Mouse (Mus musculus): ENCODE measurements around the gene Polr2l. TPM values are rescaled to one million over a fixed set of nuclear protein-coding genes. Genes with fewer than 3 reads are reported as not detected.

Polr2l gene
- polyA plus RNA-seq, 1 experiment from 2014 or later: 95.7 TPM

- H3K36me3 ChIP-seq (replicated peaks): peaks cover 39% of the 10 kb centered on the region
- peaks cover 8% of the 10 kb centered on the region for H3K27me3 ChIP-seq (ENCODE audit: poor library complexity, severe bottlenecking)
- peak overlapping the region; percentile 55; the same call in 1 of the 2 replicates for H3K4me3 ChIP-seq
- WGBS: 73% methylated on average over 9 of the region's 9 CpGs
- H3K4me1 ChIP-seq: peaks cover 54% of the 10 kb centered on the region
- H3K9me3 ChIP-seq: no peaks in the 10 kb centered on the region
- H3K27ac ChIP-seq: no peak overlapping the region
- DNase-seq (ENCODE audit: extremely low spot score, low spot score): no peak
Measured at GRCm38 (mm10) chr7:141429840-141430584, 44.9 kb downstream of the Polr2l start.

- DNase-seq (ENCODE audit: extremely low spot score, low spot score): peak; percentile 70
Measured at GRCm38 (mm10) chr7:141429310-141429709, 45.6 kb downstream of the Polr2l start, which contains the start of gene Cend1. Gene Cend1, minus strand, starts transcription at chr7:141429491.

GRCm38 (mm10) chr7:141428701-141429100 is 46.2 kb downstream of the Polr2l start:
- DNase-seq (ENCODE audit: extremely low spot score, low spot score): no peak
- H3K27ac ChIP-seq: peak overlapping the region; percentile 68

More at GRCm38 (mm10) chr7:141429310-141429709, 45.6 kb downstream of the Polr2l start, which contains the start of gene Cend1:
- Histone ChIP-seq H3K27me3 (ENCODE audit: poor library complexity, severe bottlenecking) (peaks cover 8% of the 10 kb centered on the region), H3K36me3 (replicated peaks) (peaks cover 39% of the 10 kb centered on the region), H3K27ac (peak within 1 kb of the TSS; percentile 68), H3K4me1 (peaks cover 47% of the 10 kb centered on the region), H3K4me3 (peak within 1 kb of the TSS; percentile 55), H3K9me3 (no peaks in the 10 kb centered on the region)
- WGBS: 4% methylated on average over 19 of the region's 19 CpGs

GRCm38 (mm10) chr7:141426948-141427730 is 47.8 kb downstream of the Polr2l start:
- Histone ChIP-seq H3K4me3 (no peak overlapping the region), H3K27me3 (ENCODE audit: poor library complexity, severe bottlenecking) (peaks cover 8% of the 10 kb centered on the region), H3K36me3 (replicated peaks) (peaks cover 19% of the 10 kb centered on the region), H3K27ac (no peak overlapping the region), H3K9me3 (no peaks in the 10 kb centered on the region), H3K4me1 (peaks cover 30% of the 10 kb centered on the region)
- 89% methylated on average over 12 of the region's 12 CpGs for WGBS
- DNase-seq (ENCODE audit: extremely low spot score, low spot score): no peak

More at GRCm38 (mm10) chr7:141428701-141429100, 46.2 kb downstream of the Polr2l start:
- Histone ChIP-seq H3K4me1 (peaks cover 41% of the 10 kb centered on the region), H3K9me3 (no peaks in the 10 kb centered on the region), H3K27me3 (ENCODE audit: poor library complexity, severe bottlenecking) (peaks cover 8% of the 10 kb centered on the region), H3K36me3 (replicated peaks) (peaks cover 35% of the 10 kb centered on the region), H3K4me3 (peak overlapping the region; percentile 55)
- 52% methylated on average over 5 of the region's 5 CpGs for WGBS

- H3K4me3 ChIP-seq: no peak overlapping the region
- no peaks in the 10 kb centered on the region for H3K36me3 ChIP-seq (replicated peaks)
- H3K4me1 ChIP-seq: peaks cover 7% of the 10 kb centered on the region
- H3K27ac ChIP-seq: no peak overlapping the region
- 87% methylated on average over 4 of the region's 4 CpGs for WGBS
- no peaks in the 10 kb centered on the region for H3K9me3 ChIP-seq
- peaks cover 8% of the 10 kb centered on the region for H3K27me3 ChIP-seq (ENCODE audit: poor library complexity, severe bottlenecking)
- no peak for DNase-seq (ENCODE audit: extremely low spot score, low spot score)
Measured at GRCm38 (mm10) chr7:141423811-141424210, 51.1 kb downstream of the Polr2l start.

Other genes starting within 250 kb of the Polr2l start
- 121 and 124 TPM in 2 replicates for gene Phrf1, start 246.3 kb downstream of the Polr2l start, polyA plus RNA-seq (2016; fragmentation: Nextera tagmentation; extraction: Ambion mirVana)
- gene Irf7, start 208.7 kb downstream of the Polr2l start, polyA plus RNA-seq (2016; fragmentation: Nextera tagmentation; extraction: Ambion mirVana): 0.15 and 0.23 TPM in 2 replicates
- gene Cdhr5, start 198.3 kb downstream of the Polr2l start, polyA plus RNA-seq (2016; fragmentation: Nextera tagmentation; extraction: Ambion mirVana): not detected in 2 replicates
- 0.87 and 1.7 TPM in 2 replicates for gene Sct, start 196.0 kb downstream of the Polr2l start, polyA plus RNA-seq (2016; fragmentation: Nextera tagmentation; extraction: Ambion mirVana)
- 0.17 and 0.46 TPM in 2 replicates for gene Drd4, start 183.1 kb downstream of the Polr2l start, polyA plus RNA-seq (2016; fragmentation: Nextera tagmentation; extraction: Ambion mirVana)
- gene Deaf1, start 147.4 kb downstream of the Polr2l start, polyA plus RNA-seq (2016; fragmentation: Nextera tagmentation; extraction: Ambion mirVana): 59.2 and 59.3 TPM in 2 replicates
- gene Tmem80, start 147.4 kb downstream of the Polr2l start, polyA plus RNA-seq (2016; fragmentation: Nextera tagmentation; extraction: Ambion mirVana): 48.2 and 51.0 TPM in 2 replicates
- gene Eps8l2, start 136.3 kb downstream of the Polr2l start, polyA plus RNA-seq (2016; fragmentation: Nextera tagmentation; extraction: Ambion mirVana): 4.2 and 4.5 TPM in 2 replicates
- gene Taldo1, start 82.9 kb downstream of the Polr2l start, polyA plus RNA-seq (2016; fragmentation: Nextera tagmentation; extraction: Ambion mirVana): 335 and 368 TPM in 2 replicates
- 43.2 and 44.7 TPM in 2 replicates for gene Gatd1, start 61.0 kb downstream of the Polr2l start, polyA plus RNA-seq (2016; fragmentation: Nextera tagmentation; extraction: Ambion mirVana)
- gene Cend1, start 45.6 kb downstream of the Polr2l start, polyA plus RNA-seq (2016; fragmentation: Nextera tagmentation; extraction: Ambion mirVana): 7.7 and 8.7 TPM in 2 replicates
- gene Slc25a22, start 37.2 kb downstream of the Polr2l start, polyA plus RNA-seq (2016; fragmentation: Nextera tagmentation; extraction: Ambion mirVana): 46.8 and 49.6 TPM in 2 replicates
- gene Pidd1, start 31.1 kb downstream of the Polr2l start, polyA plus RNA-seq (2016; fragmentation: Nextera tagmentation; extraction: Ambion mirVana): 24.9 and 26.4 TPM in 2 replicates
- gene Rplp2, start 27.8 kb downstream of the Polr2l start, polyA plus RNA-seq (2016; fragmentation: Nextera tagmentation; extraction: Ambion mirVana): 1,198 and 1,216 TPM in 2 replicates
- gene Pnpla2, start 19.9 kb downstream of the Polr2l start, polyA plus RNA-seq (2016; fragmentation: Nextera tagmentation; extraction: Ambion mirVana): 15.9 and 18.2 TPM in 2 replicates
- gene Cracr2b, start 14.0 kb downstream of the Polr2l start, polyA plus RNA-seq (2016; fragmentation: Nextera tagmentation; extraction: Ambion mirVana): 6.2 and 7.3 TPM in 2 replicates
- gene Cd151, start 7.7 kb downstream of the Polr2l start, polyA plus RNA-seq (2016; fragmentation: Nextera tagmentation; extraction: Ambion mirVana): 15.2 and 17.7 TPM in 2 replicates
- gene Tspan4, start 108 bp upstream of the Polr2l start, polyA plus RNA-seq (2016; fragmentation: Nextera tagmentation; extraction: Ambion mirVana): 31.4 and 37.9 TPM in 2 replicates
- gene Chid1, start 64.7 kb upstream of the Polr2l start, polyA plus RNA-seq (2016; fragmentation: Nextera tagmentation; extraction: Ambion mirVana): 24.8 and 25.4 TPM in 2 replicates
- 104 and 105 TPM in 2 replicates for gene Ap2a2, start 87.0 kb upstream of the Polr2l start, polyA plus RNA-seq (2016; fragmentation: Nextera tagmentation; extraction: Ambion mirVana)
- gene Muc6, start 180.2 kb upstream of the Polr2l start, polyA plus RNA-seq (2016; fragmentation: Nextera tagmentation; extraction: Ambion mirVana): 0.11 and 0.16 TPM in 2 replicates
- 0.17 TPM in 1 of 2 replicates, not detected in the other for gene Muc2, start 215.2 kb upstream of the Polr2l start, polyA plus RNA-seq (2016; fragmentation: Nextera tagmentation; extraction: Ambion mirVana)